Mouse (Mus musculus) retina, adult 2 months (tissue): ENCODE measurements around the gene Acod1.

Experiments used
- DNase-seq: peaks from one replicate; pipeline ENCODE4 v3.0.0-alpha.2; 2012; ENCODE audit warnings: low read depth, low spot score

Gene Acod1

GRCm38 (mm10) chr14:103102246-103102645 is 55.5 kb downstream of the Acod1 start:
- DNase-seq: no peak

- no peak for DNase-seq
Observed at GRCm38 (mm10) chr14:103102731-103103335, 56.1 kb downstream of the Acod1 start.
